Mouse (Mus musculus) central nervous system, embryonic 18 days (tissue): ENCODE data around the gene Asb15. TPM values are rescaled to one million over a fixed set of nuclear protein-coding genes. Genes with fewer than 3 reads are reported as not detected.

Source experiments
- polyA plus RNA-seq: library from polyadenylated mRNA; depleted of rRNA; stranded (reverse); fragments of >200 nt; gene quantifications from 2 replicates; pipeline ENCODE4 v1.2.3, GENCODE M21; 2012; rRNA removed

Gene Asb15
- polyA plus RNA-seq = 0.04 and 0.11 TPM in 2 replicates

DNA sequence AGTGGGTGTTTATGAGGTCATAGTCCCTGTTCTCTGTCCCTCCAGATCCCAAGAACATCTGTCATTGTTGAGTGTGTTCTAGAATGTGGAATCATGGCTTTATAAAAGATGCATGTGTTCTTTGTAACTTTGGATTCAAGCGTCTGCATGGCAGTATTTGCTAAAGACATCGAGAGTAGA is at the start of gene Asb15:
Gene Asb15 (plus strand): TSS at position 81 of the 180 bp plus-strand sequence.

GRCm38 (mm10) chr6:24514552-24515284 is 13.2 kb upstream of the Asb15 start, which contains the start of gene Iqub:
TSS of gene Iqub (minus strand) at chr6:24515067.

DNA sequence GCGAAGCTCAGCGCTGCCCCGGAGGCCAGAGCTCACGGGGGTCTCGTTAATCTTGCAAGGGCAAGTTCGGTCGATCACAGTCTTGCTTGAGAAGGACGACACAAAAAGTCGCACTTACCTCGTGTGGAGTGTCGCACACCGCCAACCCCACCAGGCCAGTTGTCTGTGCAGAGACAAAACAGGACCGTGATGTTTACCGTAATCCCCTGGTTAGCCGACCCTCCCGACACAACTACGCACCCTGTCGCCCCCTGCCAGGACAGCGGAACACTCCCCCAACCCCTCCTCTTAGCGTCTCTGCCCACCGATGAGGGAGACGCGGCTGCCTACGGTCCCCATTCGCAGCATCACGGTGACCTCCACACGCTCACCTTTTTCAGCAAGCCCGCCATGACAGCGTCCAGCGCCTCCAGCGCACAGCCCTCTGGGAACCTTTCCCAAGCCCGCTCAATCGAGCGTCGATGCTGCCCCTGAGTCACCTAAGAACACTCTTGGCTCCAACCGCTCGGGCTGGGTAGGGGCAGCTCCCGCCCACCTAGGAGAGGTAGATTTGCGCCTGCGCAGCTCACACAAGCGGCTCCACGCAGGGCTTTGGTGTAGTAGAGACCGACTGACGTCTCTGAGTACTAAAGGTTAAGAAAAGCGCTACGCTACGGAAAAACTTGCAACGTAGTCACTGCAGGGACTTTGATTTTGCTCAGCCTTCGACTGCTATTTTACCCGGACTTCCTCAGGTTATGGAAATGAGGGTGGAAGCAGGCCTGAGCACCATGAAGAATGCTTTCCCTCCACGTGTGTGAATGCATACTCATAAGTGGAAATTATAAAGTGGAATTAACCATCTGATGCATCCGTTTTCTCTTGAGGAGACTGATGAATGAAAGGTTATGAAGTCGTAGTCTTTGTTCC is 535 bp upstream of the Asb15 start, which contains the start of gene Ndufa5:
Gene Ndufa5 (minus strand): TSS at position 859 of the 909 bp plus-strand sequence.

DNA sequence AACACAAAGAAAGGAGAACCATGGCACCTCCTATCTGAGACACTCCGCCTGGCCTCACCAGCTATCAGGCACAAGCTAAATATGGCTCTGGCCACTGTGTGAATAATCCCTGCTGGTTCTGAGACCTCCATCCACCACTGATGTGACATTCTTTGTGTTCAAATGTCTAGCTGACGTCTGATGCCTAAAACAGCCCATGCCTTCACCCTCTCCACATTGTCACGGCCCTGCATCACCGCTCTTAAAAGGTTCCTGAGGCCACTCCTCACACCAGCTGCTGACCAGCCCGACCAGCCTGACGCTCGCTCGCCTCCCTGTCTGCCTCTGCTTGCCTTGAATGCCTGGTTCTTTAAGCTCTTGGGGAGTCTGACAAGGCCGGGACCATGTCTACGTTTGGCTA is 69.6 kb downstream of the Asb15 start, which contains the start of gene Lmod2:
Gene Lmod2 (plus strand): TSS at position 263 of the 400 bp plus-strand sequence.

Other genes starting within 250 kb of the Asb15 start
- gene Iqub, start 13.1 kb upstream of the Asb15 start, polyA plus RNA-seq = 0.92 and 1.3 TPM in 2 replicates
- 46.3 and 55.1 TPM in 2 replicates for gene Ndufa5, start 131 bp upstream of the Asb15 start, polyA plus RNA-seq
- gene Lmod2, start 69.6 kb downstream of the Asb15 start, polyA plus RNA-seq = 0.99 TPM in 1 of 2 replicates, not detected in the other
- gene Wasl, start 136.9 kb downstream of the Asb15 start, polyA plus RNA-seq = 23.5 and 24.8 TPM in 2 replicates
- not detected in 2 replicates for gene Hyal6, start 205.1 kb downstream of the Asb15 start, polyA plus RNA-seq
- gene Hyal4, start 220.2 kb downstream of the Asb15 start, polyA plus RNA-seq = not detected in 2 replicates